Mouse (Mus musculus) midbrain, embryonic 13.5 days (tissue): ENCODE data around the gene Nrbp1. TPM values are rescaled to one million over a fixed set of nuclear protein-coding genes. Genes with fewer than 3 reads are reported as not detected.

Experiments
- ATAC-seq: fragments of 200-750 bp; cut with Nextera tagmentation; 2 replicates; pipeline ENCODE4 v1.8.0; 2017; ENCODE audit warnings: mild to moderate bottlenecking, moderate TSS enrichment, moderate library complexity
- H3K27ac ChIP-seq: fragments of 300-500 bp; sonication (generic); 2 replicates; pipeline ENCODE4 v1.5.1; 2015; ENCODE audit warnings: inconsistent platforms, mild to moderate bottlenecking, moderate library complexity
- H3K27me3 ChIP-seq: fragments of 300-500 bp; sonication (generic); 2 replicates; pipeline ENCODE4 v1.6.1; 2015; ENCODE audit warnings: mild to moderate bottlenecking, inconsistent platforms
- H3K36me3 ChIP-seq: fragments of 300-500 bp; sonication (generic); 2 replicates; pipeline ENCODE4 v1.6.1; 2015; ENCODE audit warnings: mild to moderate bottlenecking, inconsistent platforms
- H3K4me1 ChIP-seq: fragments of 300-500 bp; sonication (generic); replicated peaks from 2 replicates; pipeline ENCODE4 v1.6.1; 2015; ENCODE audit warnings: inconsistent platforms
- H3K4me2 ChIP-seq: fragments of 300-500 bp; sonication (generic); replicated peaks from 2 replicates; pipeline ENCODE4 v1.6.1; 2015; ENCODE audit warnings: moderate library complexity, mild to moderate bottlenecking, inconsistent platforms
- H3K4me3 ChIP-seq: fragments of 300-500 bp; sonication (generic); replicated peaks from 2 replicates; pipeline ENCODE4 v1.5.1; 2015; ENCODE audit warnings: mild to moderate bottlenecking, inconsistent platforms
- H3K9ac ChIP-seq: fragments of 300-500 bp; sonication (generic); replicated peaks from 2 replicates; pipeline ENCODE4 v1.6.1; 2015; ENCODE audit warnings: mild to moderate bottlenecking, inconsistent platforms
- H3K9me3 ChIP-seq: fragments of 300-500 bp; sonication (generic); 2 replicates; pipeline ENCODE4 v1.6.1; 2016; ENCODE audit warnings: mild to moderate bottlenecking, inconsistent platforms
- WGBS: fragments of 180-500 bp; shearing (Covaris S2); methylation state at CpG from one replicate; pipeline ENCODE4 v1.1.7; 2015; 5-methylcytosine and 5-hydroxymethylcytosine counted together
- polyA plus RNA-seq: library from polyadenylated mRNA; unstranded; fragments of >200 nt; fragmentation: Nextera tagmentation; extraction: Ambion mirVana; gene quantifications from 2 replicates; pipeline ENCODE4 v1.2.1, GENCODE M21; 2015

The Nrbp1 gene
- polyA plus RNA-seq, 1 experiment from 2014 or later: 160 TPM

DNA sequence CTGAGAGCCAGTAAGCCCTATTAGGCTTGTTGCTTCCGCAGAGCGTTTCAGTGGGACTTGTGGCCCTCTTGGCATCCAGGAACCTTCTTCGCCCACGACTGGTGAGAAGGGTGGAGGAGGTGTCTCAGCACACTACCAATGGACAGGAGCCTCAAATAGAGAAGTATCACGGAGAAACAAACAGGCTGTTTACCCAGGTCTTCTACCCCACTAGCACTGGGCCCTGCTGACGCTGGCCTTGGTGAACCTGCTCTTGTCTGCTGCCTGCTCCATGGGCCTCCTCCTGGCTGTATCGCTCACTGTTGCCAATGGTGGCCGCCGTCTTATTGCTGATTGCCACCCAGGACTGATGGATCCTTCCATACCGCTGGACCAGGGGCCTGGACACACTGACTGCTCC, 11.5 kb downstream of the Nrbp1 start:
- ATAC-seq: peak; percentile 22; the same call in 1 of the 2 replicates
- Histone ChIP-seq H3K4me2 (peak overlapping the region; percentile 15; the same call in 1 of the 2 replicates), H3K9me3 (no peaks in the 10 kb centered on the region), H3K27ac (no peak overlapping the region), H3K36me3 (peaks cover 97% of the 10 kb centered on the region), H3K4me3 (no peak overlapping the region), H3K4me1 (peaks cover 9% of the 10 kb centered on the region), H3K9ac (no peak overlapping the region), H3K27me3 (no peaks in the 10 kb centered on the region)
- 53% methylated on average over 10 of the region's 10 CpGs for WGBS

GRCm38 (mm10) chr5:31252795-31253545, 12.3 kb downstream of the Nrbp1 start:
- WGBS: 87% methylated on average over 16 of the region's 16 CpGs
- Histone ChIP-seq H3K27ac (no peak overlapping the region), H3K4me1 (peaks cover 9% of the 10 kb centered on the region), H3K4me2 (no peak overlapping the region), H3K9me3 (no peaks in the 10 kb centered on the region), H3K9ac (no peak overlapping the region), H3K36me3 (peaks cover 94% of the 10 kb centered on the region), H3K27me3 (no peaks in the 10 kb centered on the region), H3K4me3 (no peak overlapping the region)
- ATAC-seq: no peak

DNA sequence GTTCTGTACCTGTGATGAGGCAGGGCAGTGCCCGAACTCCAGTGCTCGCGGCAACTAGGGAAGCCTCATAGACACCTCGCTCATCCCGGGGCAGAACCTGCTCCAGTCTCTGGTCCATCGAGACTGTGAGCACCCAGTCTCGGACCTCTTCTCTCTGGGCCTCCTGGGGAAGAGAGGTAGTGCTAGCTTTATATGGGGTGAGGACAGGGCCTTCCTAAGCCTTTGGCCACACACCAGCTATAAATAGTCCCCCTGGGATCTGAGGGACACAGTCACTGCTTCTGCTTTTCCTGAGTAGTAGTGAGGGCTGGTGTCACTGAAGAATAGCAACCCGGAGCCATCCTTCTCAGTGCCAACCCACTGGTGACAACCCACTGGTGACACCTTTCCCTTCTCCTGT, 13.1 kb downstream of the Nrbp1 start:
- no peak overlapping the region for H3K4me3 ChIP-seq
- H3K27ac ChIP-seq: no peak overlapping the region
- ATAC-seq: no peak
- H3K9me3 ChIP-seq: no peaks in the 10 kb centered on the region
- no peak overlapping the region for H3K4me2 ChIP-seq
- H3K9ac ChIP-seq: no peak overlapping the region; the same call in 1 of the 2 replicates
- H3K4me1 ChIP-seq: peaks cover 9% of the 10 kb centered on the region
- H3K27me3 ChIP-seq: no peaks in the 10 kb centered on the region
- 95% methylated on average over 8 of the region's 8 CpGs for WGBS
- H3K36me3 ChIP-seq: peaks cover 92% of the 10 kb centered on the region

DNA sequence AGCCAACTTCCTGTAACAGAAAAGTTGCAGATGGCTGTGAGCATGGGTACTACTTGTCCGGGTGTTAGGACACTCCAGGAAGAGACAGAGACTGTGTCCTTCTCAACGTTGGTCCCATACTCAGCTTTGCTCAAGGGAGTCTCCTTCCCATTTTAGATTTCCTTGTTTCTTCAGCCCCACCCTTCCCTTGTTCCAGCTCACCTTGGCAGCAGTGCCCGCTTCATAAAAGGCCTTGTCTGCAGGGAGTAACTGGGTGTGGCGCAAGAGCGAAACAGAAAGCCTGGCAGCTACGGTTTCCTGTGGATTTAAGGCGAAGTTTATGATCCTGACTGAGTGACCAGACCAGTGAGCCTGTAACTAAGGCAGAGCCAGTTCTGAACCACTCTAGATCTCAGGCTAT, 13.8 kb downstream of the Nrbp1 start:
- Histone ChIP-seq H3K9ac (no peak overlapping the region), H3K9me3 (no peaks in the 10 kb centered on the region), H3K27ac (no peak overlapping the region), H3K4me2 (no peak overlapping the region), H3K4me3 (no peak overlapping the region), H3K36me3 (peaks cover 91% of the 10 kb centered on the region), H3K4me1 (peaks cover 9% of the 10 kb centered on the region), H3K27me3 (no peaks in the 10 kb centered on the region)
- 90% methylated on average over 7 of the region's 7 CpGs for WGBS
- no peak for ATAC-seq

GRCm38 (mm10) chr5:31254901-31255300, 14.2 kb downstream of the Nrbp1 start:
- H3K4me1 ChIP-seq: peaks cover 9% of the 10 kb centered on the region
- H3K27me3 ChIP-seq: no peaks in the 10 kb centered on the region
- no peaks in the 10 kb centered on the region for H3K9me3 ChIP-seq
- H3K9ac ChIP-seq: no peak overlapping the region
- peaks cover 91% of the 10 kb centered on the region for H3K36me3 ChIP-seq
- H3K4me2 ChIP-seq: no peak overlapping the region
- no peak overlapping the region for H3K4me3 ChIP-seq
- no peak overlapping the region for H3K27ac ChIP-seq
- 89% methylated on average over 8 of the region's 8 CpGs for WGBS
- ATAC-seq: no peak

GRCm38 (mm10) chr5:31255381-31255780, 14.7 kb downstream of the Nrbp1 start:
- H3K9me3 ChIP-seq: no peaks in the 10 kb centered on the region
- H3K27ac ChIP-seq: no peak overlapping the region
- H3K4me3 ChIP-seq: no peak overlapping the region
- H3K27me3 ChIP-seq: no peaks in the 10 kb centered on the region
- H3K4me1 ChIP-seq: peaks cover 9% of the 10 kb centered on the region
- no peak overlapping the region for H3K9ac ChIP-seq
- 95% methylated on average over 2 of the region's 2 CpGs for WGBS
- peaks cover 91% of the 10 kb centered on the region for H3K36me3 ChIP-seq
- ATAC-seq: no peak
- no peak overlapping the region for H3K4me2 ChIP-seq

DNA sequence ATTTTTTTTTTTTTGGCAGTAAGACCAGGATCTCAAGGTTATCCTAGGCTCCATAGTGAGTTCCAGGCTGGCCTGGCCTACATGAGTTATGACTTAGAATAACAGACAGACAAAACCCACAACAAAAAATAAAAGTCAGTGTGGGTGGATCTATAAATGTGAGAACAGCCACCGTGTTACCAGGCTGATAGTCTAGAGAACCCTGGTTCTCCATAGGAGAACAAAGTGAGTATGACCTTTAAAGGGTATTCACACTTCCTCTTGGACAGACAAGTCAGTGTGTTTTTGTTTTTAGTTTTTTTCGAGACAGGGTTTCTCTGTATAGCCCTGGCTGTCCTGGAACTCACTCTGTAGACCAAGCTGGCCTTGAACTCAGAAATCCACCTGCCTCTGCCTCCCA, 15.3 kb downstream of the Nrbp1 start:
- WGBS: 81% methylated on average over 2 of the region's 2 CpGs
- Histone ChIP-seq H3K9me3 (no peaks in the 10 kb centered on the region), H3K36me3 (peaks cover 91% of the 10 kb centered on the region), H3K9ac (no peak overlapping the region), H3K4me1 (peaks cover 9% of the 10 kb centered on the region), H3K4me2 (no peak overlapping the region), H3K27ac (no peak overlapping the region), H3K27me3 (no peaks in the 10 kb centered on the region), H3K4me3 (no peak overlapping the region)
- ATAC-seq: no peak

DNA sequence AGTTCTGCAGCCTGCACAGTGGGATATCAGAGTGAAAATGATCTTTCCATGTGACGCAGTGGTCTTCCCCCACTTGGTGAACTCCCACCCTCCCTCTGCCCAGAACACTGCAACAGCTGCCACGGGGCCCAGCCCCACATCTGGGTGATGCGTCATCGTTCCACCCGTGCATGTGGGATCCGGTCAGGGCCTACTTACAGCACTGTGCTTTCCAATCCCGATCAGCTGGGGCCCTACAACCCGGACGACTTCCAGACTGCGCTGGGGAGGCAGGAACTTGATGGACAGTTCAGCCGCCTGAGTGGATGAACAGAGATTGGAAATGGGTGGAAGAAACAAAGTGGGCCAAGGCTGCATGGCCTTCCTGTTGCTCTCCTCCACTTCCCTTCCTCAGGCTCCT, 17.0 kb downstream of the Nrbp1 start:
- no peak for ATAC-seq

GRCm38 (mm10) chr5:31266101-31266500, 25.4 kb downstream of the Nrbp1 start:
- no peaks in the 10 kb centered on the region for H3K4me1 ChIP-seq
- peaks cover 96% of the 10 kb centered on the region for H3K36me3 ChIP-seq
- WGBS: 91% methylated on average over 7 of the region's 7 CpGs
- H3K4me3 ChIP-seq: no peak overlapping the region
- H3K4me2 ChIP-seq: no peak overlapping the region
- no peak overlapping the region for H3K9ac ChIP-seq
- H3K9me3 ChIP-seq: no peaks in the 10 kb centered on the region
- no peak overlapping the region for H3K27ac ChIP-seq
- H3K27me3 ChIP-seq: no peaks in the 10 kb centered on the region
- no peak for ATAC-seq

More for the DNA sequence above, 17.0 kb downstream of the Nrbp1 start:
- H3K36me3 ChIP-seq: peaks cover 91% of the 10 kb centered on the region
- H3K4me2 ChIP-seq: no peak overlapping the region
- H3K27ac ChIP-seq: no peak overlapping the region
- WGBS: 92% methylated on average over 11 of the region's 11 CpGs
- H3K4me1 ChIP-seq: no peaks in the 10 kb centered on the region
- H3K9ac ChIP-seq: no peak overlapping the region
- H3K9me3 ChIP-seq: no peaks in the 10 kb centered on the region
- no peaks in the 10 kb centered on the region for H3K27me3 ChIP-seq
- H3K4me3 ChIP-seq: no peak overlapping the region

GRCm38 (mm10) chr5:31267686-31268085, 27.0 kb downstream of the Nrbp1 start:
- no peaks in the 10 kb centered on the region for H3K9me3 ChIP-seq
- no peak overlapping the region for H3K4me3 ChIP-seq
- H3K36me3 ChIP-seq: peaks cover 93% of the 10 kb centered on the region
- no peak overlapping the region for H3K27ac ChIP-seq
- no peak overlapping the region for H3K9ac ChIP-seq
- ATAC-seq: no peak
- 51% methylated on average over 6 of the region's 6 CpGs for WGBS
- no peak overlapping the region for H3K4me2 ChIP-seq
- H3K27me3 ChIP-seq: no peaks in the 10 kb centered on the region
- no peaks in the 10 kb centered on the region for H3K4me1 ChIP-seq

DNA sequence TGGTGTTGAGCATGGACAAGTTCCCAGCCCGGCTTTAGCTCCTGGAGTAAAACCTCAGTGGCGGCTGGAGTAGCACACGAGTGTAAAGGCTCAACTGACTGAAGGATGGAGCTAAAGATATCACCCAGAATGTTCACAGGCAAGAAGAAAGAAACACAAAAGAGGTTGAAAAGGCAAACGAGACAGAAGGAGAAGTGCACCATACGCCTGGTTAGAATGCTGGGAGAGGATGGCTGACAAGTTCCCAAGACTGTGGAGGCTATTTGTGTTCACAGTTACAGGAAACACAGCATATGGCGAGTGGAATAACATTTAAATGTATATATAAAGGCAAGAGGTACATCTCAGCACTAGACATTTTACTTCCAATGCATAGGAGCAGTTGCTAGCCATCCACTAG, 32.4 kb downstream of the Nrbp1 start:
- no peaks in the 10 kb centered on the region for H3K9me3 ChIP-seq
- 86% methylated on average over 6 of the region's 6 CpGs for WGBS
- no peaks in the 10 kb centered on the region for H3K4me1 ChIP-seq
- H3K4me2 ChIP-seq: no peak overlapping the region
- H3K27ac ChIP-seq: no peak overlapping the region
- H3K36me3 ChIP-seq: peaks cover 85% of the 10 kb centered on the region
- no peak for ATAC-seq
- no peak overlapping the region for H3K4me3 ChIP-seq
- no peak overlapping the region for H3K9ac ChIP-seq
- no peaks in the 10 kb centered on the region for H3K27me3 ChIP-seq

GRCm38 (mm10) chr5:31279245-31279988, 38.8 kb downstream of the Nrbp1 start:
- no peak overlapping the region for H3K4me2 ChIP-seq
- 92% methylated on average over 20 of the region's 20 CpGs for WGBS
- H3K27me3 ChIP-seq: no peaks in the 10 kb centered on the region
- H3K9ac ChIP-seq: no peak overlapping the region
- no peaks in the 10 kb centered on the region for H3K4me1 ChIP-seq
- ATAC-seq: no peak
- H3K36me3 ChIP-seq: peaks cover 94% of the 10 kb centered on the region
- no peak overlapping the region for H3K4me3 ChIP-seq
- no peak overlapping the region for H3K27ac ChIP-seq
- H3K9me3 ChIP-seq: no peaks in the 10 kb centered on the region
